Mouse (Mus musculus): ENCODE data around the gene Rpl21. TPM values are rescaled to one million over a fixed set of nuclear protein-coding genes. Genes with fewer than 3 reads are reported as not detected.
A peak's percentile ranks its signal among the peaks of the same experiment; 100 is the strongest.

The Rpl21 gene
- total RNA-seq, 2 experiments from 2014 or later = 103 to 126 TPM

DNA sequence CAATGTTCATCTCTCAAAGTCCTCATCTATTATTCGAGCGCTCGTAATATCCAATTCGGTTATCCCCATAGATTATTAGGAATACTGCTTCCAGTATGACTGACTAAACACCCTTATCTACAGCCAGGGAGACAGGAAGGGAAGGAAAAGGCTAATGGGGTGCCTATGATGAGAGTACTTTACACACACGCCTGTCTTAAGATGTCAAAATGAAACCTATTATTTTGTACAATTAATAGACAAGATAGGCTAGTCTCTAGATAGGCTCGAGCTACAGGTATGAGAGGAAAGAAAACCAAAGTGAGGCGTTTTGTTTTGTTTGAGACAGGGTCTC is 288 bp upstream of the Rpl21 start:
- DNase-seq = no peak

DNA sequence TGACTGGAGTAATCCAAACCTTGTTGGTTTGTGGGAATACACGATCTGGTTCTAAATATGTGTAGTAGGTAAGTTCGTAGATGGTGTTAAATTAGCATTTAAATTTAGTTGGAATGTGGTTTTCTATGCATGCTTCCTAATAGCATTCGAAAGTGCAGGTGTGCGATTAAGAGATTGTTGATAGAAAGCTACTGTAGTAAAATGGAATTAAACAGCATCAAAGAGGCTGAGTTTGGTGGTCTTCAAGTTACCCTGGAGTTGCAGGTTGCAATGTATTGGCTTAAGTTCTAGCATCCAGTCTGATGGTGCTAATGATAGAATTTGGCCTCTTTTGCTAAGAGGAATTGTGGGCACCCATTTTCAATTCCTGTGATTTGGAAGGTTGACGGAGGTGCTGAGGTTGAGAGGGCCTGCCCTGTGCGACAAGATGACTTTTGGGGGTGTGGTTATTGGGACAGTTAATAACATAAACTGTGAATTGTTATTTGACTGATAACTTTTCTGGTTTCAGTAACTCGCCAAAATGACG is 1.0 kb downstream of the Rpl21 start:
- no peak for DNase-seq

DNA sequence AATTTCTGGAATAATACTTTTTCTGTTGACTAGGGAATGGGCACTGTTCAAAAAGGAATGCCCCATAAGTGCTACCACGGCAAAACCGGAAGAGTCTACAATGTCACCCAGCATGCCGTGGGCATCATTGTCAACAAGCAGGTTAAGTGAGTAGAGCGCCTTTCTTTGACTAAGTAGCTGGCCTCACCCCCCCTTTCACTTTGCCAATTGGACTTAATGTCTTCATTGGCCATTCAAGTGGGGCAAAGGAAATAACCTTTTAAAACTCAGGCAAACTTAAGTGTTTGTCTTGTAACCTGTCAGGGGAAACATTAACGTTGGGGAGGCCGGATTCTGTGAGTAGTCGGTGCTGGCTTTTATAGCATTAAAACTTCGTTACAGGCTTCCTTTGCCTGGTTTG is 2.3 kb downstream of the Rpl21 start:
- no peak for DNase-seq

DNA sequence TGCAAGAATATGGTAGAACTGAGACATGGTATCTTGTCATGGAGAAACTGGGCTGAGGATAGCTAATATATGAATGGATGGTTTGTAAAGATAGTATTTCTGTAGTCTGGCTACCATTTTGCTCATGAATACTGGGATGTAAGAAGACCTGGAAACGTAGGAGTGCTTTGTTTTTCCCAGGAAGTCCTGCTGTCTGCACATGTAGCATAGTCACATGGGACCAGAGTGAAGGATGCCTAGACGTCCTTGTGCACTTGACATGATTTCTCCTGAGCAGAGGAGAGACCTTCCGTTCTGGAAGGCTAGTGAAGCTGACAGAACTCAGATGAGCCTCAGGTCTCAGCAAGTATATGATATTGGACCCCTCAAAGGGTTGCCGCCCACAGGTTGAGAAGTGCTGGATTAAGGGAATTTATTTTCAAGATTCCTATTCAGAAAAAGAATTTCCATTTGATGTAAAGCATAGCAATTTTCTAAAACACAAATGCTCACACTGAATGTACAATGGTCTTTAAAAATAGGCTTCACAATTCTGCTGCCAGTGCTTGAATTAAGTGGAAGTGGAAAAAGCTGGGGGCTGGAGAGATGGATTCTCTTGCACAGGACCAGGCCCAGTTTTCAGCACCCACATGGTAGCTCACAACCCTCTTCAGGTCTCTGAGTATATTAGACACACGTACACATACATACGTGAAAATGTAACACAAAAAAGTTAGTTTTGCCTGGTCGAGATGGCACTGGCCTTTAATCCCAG is 5.5 kb downstream of the Rpl21 start:
- DNase-seq = no peak

DNA sequence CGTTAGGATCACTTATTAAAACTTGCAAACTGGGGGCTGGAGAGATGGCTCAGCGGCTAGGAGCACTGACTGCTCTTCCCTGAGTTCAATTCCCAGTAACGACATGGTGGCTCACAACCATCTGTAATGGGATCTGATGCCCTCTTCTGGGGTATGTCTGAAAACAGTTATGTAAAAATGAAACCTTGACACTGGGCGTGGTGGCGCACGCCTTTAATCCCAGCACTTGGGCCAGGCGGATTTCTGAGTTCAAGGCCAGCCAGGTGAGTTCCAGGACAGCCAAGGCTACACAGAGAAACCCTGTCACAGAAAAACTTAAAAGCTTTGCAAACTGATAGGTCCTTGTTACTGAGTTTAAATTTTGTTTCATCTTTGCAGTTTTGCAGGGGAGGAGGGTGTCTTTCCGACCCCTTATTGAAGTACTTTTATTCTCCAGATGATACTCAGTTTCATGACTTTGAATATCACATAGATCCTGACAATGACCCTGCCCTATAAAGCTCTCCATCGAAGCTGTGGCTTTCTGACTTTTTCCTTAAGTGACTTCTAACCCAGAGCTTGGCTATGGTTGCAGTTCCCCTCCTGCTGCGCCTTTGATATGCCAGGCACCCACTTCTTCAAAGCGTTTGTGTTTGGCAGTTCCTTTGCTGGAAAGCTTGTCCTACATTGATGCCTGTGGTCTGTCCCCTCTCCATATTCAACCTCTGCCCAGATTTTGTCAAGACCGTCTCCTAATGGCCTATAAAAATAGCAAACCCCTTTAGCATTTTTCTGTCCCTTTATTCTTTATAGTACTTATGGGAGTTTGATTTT is 6.4 kb downstream of the Rpl21 start:
- no peak for DNase-seq

DNA sequence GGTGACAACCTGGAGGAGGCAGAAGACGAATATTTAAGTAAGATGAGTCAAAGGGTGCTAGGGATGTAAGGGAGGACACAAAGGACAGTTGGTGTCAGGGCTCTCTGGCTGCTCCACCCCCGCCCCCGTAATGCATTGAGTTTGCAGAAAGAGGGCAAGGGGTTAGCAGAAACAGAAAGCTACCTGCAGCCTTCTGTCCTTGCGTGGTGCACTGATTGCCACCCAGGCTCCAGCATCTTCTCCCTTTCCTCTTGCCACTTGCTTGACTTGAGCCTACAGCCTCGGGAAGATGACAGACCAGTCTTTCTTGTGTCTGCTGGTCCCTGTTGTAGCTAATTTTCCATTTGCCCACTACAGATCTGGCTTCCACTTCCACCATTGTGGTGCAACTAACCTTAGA is 7.1 kb downstream of the Rpl21 start:
- no peak for DNase-seq

DNA sequence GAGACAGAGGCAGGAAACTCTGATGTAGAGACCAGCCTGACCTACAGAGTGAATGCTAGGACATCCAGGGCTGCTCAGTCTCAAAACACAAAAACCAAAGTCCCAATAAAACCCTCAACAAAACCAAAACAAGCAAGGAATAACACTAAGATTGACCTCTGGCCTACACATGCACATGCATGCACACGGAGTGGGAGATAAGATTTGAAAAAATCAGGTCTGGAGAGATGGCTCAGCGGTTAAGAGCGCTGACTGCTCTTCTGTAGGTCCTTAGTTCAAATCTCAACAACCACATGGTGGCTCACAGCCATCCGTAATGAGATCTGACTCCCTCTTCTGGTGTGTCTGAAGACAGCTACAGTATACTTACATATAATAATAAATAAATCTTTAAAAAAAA is 7.7 kb downstream of the Rpl21 start:
- no peak for DNase-seq

DNA sequence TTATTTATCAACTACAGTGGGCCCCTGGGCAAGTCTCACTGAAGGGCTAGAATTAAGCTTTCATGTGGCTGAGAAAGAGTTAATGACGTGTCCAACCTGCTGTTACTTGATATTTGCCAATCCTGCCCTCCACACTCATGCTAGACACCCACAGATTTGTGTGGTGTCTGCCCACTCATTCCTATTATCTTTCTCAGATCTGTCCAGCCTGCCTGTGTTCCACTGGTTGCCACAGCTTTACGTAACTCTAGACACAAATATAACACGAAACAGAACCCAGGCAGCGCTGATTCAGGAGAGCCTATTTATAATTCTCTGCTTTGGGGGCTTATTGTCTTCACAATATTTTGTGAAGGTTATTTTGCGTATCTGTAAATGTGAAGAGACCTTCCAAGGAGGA is 8.6 kb downstream of the Rpl21 start:
- no peak for DNase-seq

DNA sequence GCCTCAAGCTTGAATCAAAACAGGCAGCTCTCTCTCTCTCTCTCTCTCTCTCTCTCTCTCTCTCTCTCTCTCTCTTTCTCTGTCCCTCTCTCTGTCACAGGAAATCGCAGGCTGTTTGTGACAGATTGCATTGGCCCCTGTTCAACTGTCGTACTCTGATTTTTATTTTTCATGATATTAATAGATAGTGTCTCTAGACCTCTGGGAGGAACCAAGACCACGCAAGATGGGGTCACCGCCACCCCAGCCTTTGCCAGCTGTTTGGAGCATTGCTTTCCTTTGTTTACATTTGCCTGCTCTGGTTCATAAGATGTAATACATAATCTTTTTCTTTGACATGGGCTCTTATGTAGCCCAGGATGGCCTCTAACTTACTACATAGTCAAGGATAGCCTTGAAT is 9.3 kb downstream of the Rpl21 start:
- DNase-seq = no peak

DNA sequence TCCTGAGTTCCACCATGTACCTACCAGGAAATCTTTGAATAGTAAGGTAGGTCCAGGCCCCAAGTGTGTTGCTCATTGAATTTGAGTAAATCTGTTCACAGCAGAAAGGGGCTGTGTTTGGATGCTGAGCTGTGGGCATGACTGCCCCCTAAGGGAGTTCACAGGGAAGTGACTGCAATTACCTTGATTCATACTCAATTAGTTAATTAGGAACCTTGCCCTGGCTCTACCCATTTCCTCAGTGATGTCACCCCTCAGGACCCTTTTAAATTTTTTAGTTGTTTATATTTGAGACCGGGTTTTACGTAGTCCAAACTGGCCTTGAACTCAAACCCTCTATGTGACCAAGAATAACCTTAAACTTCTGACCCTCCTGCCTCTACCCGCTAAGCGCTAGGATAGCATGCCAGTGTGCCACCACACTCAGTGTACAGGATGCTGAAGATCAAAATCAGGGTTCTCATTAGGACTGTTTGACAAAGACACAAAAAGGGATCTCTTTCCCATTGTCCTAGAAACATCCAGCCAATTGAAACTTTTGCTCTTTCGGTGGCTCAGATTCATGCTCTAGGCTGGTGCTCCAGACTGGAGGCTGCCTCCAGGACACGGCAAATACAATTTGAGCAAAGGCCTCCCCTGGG is 11.7 kb downstream of the Rpl21 start:
- DNase-seq = no peak

DNA sequence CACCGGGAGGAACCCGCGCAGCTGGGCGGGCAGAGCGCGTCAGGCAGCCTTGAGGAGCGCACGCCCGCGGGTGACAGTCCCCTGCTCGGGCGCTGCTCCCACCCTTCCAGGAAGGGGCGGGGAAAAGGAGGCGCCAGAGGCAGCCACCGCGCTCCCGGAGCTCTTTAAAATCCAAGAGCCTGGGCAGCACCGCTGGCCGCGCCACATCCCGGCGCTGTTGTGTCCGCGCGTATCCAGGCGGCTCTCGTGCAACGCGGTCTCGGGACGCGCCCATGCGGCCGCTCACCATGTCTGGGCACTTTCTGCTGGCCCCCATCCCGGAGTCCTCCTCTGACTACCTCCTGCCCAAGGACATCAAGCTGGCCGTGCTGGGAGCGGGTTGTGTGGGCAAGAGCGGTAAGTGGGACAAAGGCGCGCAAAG is 12.3 kb downstream of the Rpl21 start, which contains the start of gene Rasl11a:
Gene Rasl11a, plus strand, starts transcription at position 127 of the 421 bp plus-strand sequence.
- DNase-seq = peak; percentile 83

DNA sequence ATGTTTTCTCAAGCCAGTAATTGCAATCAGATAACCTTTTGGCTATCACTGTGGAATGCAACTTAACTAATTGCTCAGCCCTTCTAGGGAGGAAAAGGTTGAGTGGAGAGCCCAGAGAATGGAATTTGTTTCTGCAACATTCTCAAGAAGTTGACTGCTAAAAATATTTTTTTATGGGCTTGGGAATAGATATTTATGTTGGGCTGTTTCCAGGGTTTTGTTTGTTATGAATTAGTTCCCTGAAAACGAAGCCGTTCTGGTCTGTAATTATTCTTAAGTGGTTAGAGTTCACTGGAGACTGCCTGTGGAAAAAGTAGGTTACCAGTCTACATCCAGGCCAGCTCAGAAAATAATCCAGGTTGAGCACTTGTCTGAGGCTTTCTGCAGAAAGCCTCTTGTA is 13.8 kb downstream of the Rpl21 start:
- no peak for DNase-seq

DNA sequence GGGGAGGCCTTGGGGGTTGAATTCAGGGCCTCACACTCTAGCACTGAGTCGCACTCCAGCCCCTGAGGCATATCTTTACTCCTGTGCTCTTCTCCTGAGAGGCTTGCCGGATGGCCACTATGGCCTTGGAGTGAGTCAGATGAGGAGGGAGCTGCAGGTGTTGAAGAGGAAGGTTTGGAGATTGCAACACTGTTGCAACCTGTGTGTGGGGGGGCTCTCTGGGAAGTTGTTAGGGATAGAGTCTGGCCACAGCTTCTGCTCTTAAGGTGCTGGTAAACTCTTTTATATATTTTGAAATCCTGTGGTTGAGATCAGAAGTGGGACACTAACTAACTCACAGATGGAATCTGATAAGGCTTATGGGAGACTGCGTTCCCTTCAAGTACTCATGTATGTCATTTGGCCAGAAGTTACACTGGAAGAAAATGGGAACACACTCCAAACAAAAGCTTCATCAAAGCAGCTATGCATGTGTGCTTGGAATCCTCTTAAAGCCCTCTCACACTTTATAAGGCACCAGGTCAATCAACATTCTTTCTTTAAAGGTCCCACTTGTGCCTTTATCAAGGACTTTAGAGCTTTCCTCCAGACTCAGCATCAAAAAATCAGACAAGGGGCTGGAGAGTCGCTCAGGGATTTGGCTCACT is 16.4 kb downstream of the Rpl21 start:
- DNase-seq = no peak

DNA sequence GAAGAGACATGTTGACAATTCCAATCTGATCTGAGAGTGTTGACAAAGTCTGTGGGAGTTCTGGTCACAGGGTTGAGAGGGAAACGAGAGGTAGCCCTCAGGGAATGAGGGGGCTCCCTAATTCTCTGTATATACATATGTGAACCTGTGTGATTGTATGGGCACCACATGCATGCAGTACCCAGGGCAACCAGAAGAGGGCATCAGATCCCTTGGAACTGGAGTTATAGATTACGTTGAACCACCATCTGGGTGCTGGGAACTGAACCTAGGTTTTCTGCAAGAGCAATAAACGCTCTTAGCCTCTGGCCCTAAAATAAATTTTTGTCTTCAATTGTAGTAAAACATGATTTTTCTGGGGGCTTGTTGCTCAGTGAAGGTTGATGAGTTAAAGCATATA is 23.4 kb downstream of the Rpl21 start:
- no peak for DNase-seq

DNA sequence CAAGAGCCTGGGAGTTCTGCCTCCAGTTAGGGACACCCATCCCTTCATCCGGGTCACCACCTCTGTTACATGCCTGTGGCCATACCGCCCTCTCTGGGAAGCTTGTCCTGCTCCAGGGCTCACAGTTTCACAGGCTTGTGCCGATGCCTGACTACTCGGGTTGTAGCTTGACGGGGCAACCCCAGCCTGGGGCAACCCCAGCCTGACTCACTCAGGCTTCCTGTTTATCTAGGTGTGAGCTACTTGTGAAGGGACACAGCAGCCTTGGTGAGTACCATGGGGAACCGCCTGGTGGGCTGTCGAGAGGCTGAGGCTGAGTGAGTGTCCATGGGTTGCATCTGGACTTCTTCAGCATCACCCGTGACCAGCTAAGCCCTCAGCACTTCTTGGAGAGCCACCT is 24.9 kb downstream of the Rpl21 start:
- DNase-seq = no peak

DNA sequence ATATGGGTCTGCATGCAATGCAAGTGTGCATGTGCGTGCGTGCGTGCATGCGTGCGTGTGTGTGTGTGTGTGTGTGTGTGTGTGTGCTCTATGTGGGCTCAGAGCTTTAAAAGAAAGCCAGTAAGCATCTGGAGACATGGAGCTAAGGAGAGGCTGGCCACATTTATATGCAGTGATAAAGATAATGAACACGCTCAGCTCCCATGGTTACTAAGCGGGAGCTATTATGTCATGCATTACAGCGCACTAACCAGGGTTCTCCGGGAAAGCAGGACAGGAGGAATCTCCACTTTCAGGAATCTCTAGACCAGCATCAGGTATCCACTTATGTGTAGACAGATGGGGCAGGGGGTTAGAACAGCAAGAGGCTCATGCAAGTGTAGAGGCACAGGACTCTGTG is 26.1 kb downstream of the Rpl21 start:
- no peak for DNase-seq

DNA sequence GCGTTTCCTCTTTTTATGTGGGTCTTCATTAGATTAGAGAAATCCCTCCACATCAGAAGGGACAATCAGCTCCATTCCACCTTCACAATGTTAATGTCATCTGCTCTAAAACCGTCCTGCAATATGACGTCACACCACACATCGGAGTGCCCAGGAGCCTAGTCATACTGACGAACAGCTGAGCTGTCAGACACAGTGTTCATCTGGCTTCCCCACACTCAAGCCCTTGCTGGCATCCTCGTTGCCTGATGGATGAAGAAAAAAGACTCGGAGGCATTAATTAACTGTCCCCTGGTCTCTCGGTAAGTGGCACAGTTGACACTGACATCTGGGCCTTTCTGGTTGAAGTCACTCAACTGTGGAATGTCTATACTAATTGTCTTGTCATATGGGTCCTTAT is 26.6 kb downstream of the Rpl21 start:
- DNase-seq = no peak

DNA sequence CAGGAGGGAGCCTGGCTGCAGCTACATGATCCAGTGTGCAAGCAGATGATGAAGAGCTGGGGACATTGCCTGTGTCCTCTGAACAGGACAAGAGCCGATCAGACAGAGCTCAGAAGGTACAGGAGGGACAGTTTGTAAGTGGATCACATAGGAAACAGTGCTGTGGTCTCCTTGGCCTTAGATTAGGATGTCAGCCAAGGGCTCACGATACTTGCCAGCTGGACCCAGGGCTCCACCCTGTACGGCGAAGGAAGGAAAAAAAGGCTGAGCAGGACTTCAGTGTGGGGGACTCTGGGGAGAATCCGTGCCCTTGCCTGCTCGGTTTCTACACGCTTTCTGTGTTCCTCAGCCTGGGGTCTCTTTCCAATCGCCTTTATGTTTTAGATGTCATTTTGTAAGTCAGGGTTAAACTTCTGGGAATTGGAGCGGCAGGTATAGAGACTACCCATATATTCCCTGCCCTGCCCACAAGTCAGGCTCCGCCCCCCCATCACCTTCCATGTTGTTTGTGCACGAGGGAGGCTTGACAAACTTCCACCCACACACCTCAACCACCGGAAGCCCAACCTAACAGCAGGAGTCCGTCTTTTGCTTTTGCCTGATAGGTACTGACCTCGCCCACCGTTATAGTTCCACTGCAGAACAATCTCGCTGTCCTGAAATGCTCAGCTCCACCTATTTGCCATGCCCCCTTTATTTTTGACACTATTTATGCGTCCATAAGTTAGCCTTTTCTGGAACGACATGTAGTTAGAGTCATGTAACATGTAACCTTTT is 27.7 kb downstream of the Rpl21 start:
- no peak for DNase-seq

DNA sequence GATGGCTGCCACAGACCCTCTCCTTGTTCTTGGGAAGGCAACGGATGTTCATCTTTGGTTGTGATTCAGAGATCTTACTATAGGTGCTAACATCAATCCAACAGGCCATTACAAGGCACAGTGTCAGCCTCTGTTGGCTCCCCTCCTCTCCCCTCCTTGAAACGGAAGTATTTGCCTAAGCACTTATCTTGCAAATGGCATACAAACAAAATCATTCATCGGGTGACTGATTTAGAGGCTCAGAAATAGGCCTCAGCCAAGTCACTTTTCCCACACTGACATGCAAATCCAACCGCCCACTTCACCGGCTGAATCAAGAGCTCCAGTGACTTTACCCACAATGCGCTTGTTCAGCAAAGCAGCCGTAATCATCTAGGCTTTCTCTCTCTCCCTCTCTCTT is 28.9 kb downstream of the Rpl21 start:
- DNase-seq = no peak

DNA sequence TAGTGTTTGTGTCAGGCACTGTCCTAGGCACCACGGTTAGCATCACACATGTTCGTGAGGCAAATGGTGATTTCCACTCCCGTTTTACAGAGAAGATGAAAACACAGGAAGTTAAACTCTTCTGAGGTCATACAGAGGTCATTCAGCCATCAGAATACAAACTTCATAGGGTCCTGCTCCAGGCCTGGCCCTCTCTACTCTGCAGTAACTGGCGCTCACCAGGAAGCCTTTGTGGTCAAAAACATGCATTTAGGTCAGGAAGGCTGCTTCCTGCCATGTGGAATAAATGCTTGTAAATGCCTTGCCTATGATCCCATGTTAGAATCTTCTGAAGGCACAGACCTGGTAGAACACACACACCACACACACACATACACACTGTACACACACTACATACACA is 32.8 kb downstream of the Rpl21 start:
- DNase-seq = no peak

DNA sequence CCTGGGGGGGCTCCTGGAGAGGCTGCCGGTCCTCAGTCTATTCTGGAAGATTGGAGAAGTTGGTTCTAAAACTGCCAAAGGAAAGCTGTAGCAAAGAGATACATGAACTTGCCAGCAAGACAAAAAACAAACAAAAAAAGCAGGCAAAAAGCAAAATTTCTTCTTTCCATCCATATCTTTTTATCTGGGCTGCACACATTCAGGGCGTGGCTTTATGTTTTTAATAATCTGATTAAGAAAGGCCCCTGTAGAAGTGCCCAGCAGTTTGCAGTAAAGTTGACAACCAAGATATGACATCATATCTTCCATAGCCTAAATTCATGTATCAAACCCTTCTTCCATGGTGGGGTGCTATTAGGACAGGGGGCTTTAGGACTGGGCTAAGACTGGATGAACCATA is 33.6 kb downstream of the Rpl21 start:
- no peak for DNase-seq

Data from gastrocnemius, postnatal 25 days (tissue).